Mouse (Mus musculus): Measurements from ENCODE around the gene Rgs10.
A peak's percentile ranks its signal among the peaks of the same experiment; 100 is the strongest.
"Not testable (repeated sequence)": the region's sequence is repeated elsewhere in the genome, so short reads cannot be mapped to it uniquely, and the experiment has no call there.

The Rgs10 gene

DNA sequence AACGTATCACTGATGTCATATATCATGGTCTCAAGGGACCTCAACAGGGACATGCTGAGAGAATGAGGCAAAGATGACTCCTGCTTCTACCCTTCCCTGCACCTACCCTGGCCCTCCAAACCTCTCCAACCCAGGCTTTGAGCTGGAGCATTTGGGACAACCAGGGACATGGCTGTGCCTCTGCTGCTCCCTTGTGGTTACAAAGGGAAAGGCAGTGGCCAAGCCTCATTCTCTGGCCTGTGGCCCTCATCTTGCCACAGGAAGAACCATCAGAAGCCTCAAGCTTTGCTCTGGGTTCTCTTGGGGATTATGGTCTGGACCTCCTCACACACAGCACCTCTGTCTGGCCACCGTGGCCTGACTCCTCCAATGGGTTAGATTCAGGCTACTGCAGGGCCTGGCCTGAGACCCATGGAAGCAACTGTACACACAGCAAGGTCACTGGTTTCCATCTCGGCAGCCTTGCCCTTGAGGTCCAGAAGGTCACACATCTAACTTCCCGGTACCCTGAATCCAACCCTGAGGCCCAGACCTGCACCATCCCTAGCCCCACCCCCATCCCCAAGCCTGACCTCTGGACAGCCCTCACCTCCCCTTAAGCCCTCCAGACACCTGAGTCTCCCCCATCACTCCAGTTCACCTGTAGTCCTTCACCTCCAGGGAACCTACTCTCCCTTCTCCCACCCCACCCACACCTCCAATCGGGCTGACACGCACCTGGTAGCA lies 73.5 kb downstream of the Rgs10 start:
- DNase-seq (ENCODE audit: low read depth, low spot score), result peak; percentile 43

DNA sequence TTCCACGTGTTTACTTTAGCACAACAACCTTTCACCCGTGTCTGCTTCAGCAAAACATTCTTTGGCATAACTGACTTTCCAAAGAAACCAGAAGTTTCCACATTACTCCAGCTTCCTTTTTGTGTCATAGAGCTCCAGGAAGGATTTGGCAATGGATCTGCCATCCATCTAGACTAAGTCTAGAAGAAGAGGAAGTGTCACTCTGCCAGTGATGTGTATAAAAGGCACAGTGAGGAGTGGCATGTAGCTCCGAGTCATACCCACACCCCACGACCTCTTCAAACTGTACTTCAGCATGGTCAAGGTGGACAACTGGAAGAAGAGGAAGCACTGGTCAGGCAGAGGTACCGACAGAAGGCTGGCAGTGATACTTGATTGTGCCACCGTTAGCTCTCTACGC lies 74.1 kb downstream of the Rgs10 start:
- no peak for DNase-seq (ENCODE audit: low read depth, low spot score)

DNA sequence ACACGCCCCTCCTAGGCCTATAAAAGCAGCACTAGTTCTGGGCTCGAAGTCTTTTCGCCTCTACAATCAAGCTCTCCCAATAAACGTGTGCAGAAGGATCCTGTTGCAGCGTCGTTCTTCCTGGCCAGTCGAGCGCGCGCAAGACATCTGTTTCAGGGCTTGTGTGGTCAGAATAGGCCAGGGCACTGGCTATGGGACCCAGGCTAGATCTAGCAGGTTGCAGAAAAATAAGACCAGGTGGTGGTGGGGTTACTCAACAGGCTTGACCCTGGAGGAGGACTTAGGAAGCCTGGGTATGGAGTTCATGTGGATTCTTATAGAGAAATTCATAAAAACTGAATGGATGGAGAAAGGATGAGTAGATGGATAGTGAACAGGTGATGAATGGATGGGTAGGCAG lies 75.9 kb downstream of the Rgs10 start:
- not testable (repeated sequence) for DNase-seq (ENCODE audit: low read depth, low spot score)

DNA sequence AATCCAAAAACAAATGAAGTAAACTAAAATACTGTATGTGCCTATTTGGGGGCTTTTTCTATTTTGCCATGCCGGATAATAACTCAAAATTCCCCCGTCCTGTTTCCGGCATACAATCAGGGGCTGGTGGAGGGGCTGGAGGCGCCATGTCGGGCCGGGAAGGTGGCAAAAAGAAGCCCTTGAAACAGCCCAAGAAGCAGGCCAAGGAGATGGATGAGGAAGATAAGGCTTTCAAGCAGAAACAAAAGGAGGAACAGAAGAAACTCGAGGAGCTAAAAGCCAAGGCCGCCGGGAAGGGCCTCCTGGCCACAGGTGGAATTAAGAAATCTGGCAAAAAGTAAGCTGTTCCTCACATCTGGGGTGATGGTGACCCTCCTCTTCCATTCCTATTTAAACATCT lies 78.2 kb downstream of the Rgs10 start:
- DNase-seq (ENCODE audit: low read depth, low spot score), result not testable (repeated sequence)

DNA sequence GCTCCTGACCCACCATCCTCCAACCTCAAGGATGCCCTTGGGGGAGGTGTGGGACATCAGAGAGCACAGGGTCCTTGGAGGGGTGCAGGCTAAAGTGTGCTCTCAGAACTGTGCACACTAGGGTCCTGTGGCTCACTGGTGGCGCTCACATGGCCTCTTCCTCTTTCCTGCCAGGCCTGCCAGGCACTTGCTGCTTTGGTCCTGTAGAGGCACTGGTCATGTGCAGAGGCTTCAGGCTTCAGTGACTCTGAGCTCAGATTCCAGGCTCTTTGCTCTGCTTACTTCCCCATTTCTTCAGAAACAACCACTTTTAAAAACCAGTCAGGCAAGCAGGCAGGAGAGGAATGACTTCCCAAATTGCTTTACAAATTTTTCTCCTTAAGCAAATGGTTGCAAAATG lies 85.7 kb downstream of the Rgs10 start:
- no peak for DNase-seq (ENCODE audit: low read depth, low spot score)

- DNase-seq (ENCODE audit: low read depth, low spot score), result no peak
Measured at GRCm38 (mm10) chr7:128330981-128331380, 87.6 kb downstream of the Rgs10 start.

DNA sequence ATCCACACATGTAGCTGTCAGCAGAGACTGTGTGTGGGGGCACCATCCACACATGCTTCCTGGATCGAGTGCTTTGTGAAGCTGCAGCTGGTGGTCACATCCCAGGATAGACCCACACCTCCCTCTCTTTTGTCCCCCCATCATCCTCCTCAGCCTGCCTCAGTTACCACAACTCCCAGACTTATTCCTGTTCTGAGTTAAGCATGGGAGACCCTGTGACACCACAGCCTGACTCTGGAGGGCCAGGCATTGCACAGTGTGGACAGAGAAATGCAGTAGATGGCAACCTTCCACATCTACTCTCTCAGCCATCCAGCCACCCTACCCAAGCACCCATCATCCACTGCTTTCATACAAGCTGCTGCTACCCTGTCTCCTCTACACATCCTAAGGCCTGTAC lies 93.6 kb downstream of the Rgs10 start:
- no peak for DNase-seq (ENCODE audit: low read depth, low spot score)
